In genomic region chr5:90601469-90601868, GRCm38 (mm10) we compare ENCODE assay signal across 10 mouse cellular contexts. TPM values are rescaled to one million over a fixed set of nuclear protein-coding genes. Genes with fewer than 3 reads are reported as not detected.
A peak's percentile ranks its signal among the peaks of the same experiment; 100 is the strongest.
DNase-seq lines count a peak whose midpoint lies in the region; ATAC-seq and TF ChIP-seq lines count a peak whose summit lies in the region.
"Had no signal": no experiment of that assay in that cellular context is flagged by ENCODE, and none has a peak within 500 bp of the region (broad histone marks: within the 10 kb centered on the region; RNA-seq: fewer than 3 reads in every experiment).

No protein-coding gene starts in this region.

- H3K4me2 ChIP-seq in embryonic facial prominence, embryonic 11.5 days (ENCODE audit: low read depth, low read length) = no peak overlapping the region
- no peak overlapping the region for H3K4me2 ChIP-seq in kidney, postnatal 0 days (ENCODE audit: low read length)
- H3K4me2 ChIP-seq in stomach, postnatal 0 days (replicated peaks; ENCODE audit: low read depth) = no peak overlapping the region

- H3K9me3 ChIP-seq in embryonic facial prominence, embryonic 11.5 days (replicated peaks; ENCODE audit: control insufficient read depth, low read length) = no peaks in the 10 kb centered on the region
- no peaks in the 10 kb centered on the region for H3K9me3 ChIP-seq in kidney, postnatal 0 days (replicated peaks; ENCODE audit: low read length)
- H3K9me3 ChIP-seq in stomach, postnatal 0 days (ENCODE audit: control insufficient read depth, low read length) = no peaks in the 10 kb centered on the region

- H3K4me1 ChIP-seq in thymus, adult 2 months (replicated peaks; ENCODE audit: control insufficient read depth, insufficient read depth, low read length) = no peaks in the 10 kb centered on the region
- H3K4me1 ChIP-seq in embryonic facial prominence, embryonic 11.5 days (ENCODE audit: control insufficient read depth, insufficient read depth, low read length) = no peaks in the 10 kb centered on the region
- H3K4me1 ChIP-seq in kidney, postnatal 0 days (replicated peaks; ENCODE audit: insufficient read depth, low read length) = no peaks in the 10 kb centered on the region
- no peaks in the 10 kb centered on the region; the same call in 1 of the 2 replicates for H3K4me1 ChIP-seq in stomach, postnatal 0 days (replicated peaks; ENCODE audit: control insufficient read depth, insufficient read depth)

- H3K9ac ChIP-seq in embryonic facial prominence, embryonic 11.5 days (replicated peaks; ENCODE audit: low read length) = no peak overlapping the region
- H3K9ac ChIP-seq in kidney, postnatal 0 days (ENCODE audit: low read depth, low read length) = no peak overlapping the region
- H3K9ac ChIP-seq in stomach, postnatal 0 days (ENCODE audit: low read length) = no peak overlapping the region

- TF ChIP-seq CTCF in thymus, adult 2 months (IDR thresholded peaks at IDR 0.05; ENCODE audit: borderline replicate concordance, control insufficient read depth, extremely low read depth, insufficient read depth, low read length, poor library complexity) = no peak
- peak; percentile 83 for TF ChIP-seq CTCF in kidney, postnatal 0 days (IDR thresholded peaks at IDR 0.05; ENCODE audit: low read depth)
- peak; percentile 83 for TF ChIP-seq CTCF in stomach, postnatal 0 days (IDR thresholded peaks at IDR 0.05; ENCODE audit: low read depth)

- peak; percentile 20 for DNase-seq in gastrocnemius, adult 18-20 months (ENCODE audit: low spot score)
- no peak for DNase-seq in gastrocnemius, postnatal 36 days
- DNase-seq in thymus, adult 2 months = peak; percentile 30
- DNase-seq in thymus, adult 18-20 months = no peak
- peak; percentile 85 for DNase-seq in embryonic facial prominence, embryonic 11.5 days (ENCODE audit: low spot score)
- DNase-seq in kidney, postnatal 0 days (ENCODE audit: low spot score) = peak; percentile 81
- DNase-seq in lung, postnatal 36 days = peak; percentile 75
- peak; percentile 48 for DNase-seq in stomach, postnatal 0 days (ENCODE audit: low spot score)

- intact Hi-C loops in gastrocnemius, postnatal 36 days (cut with DNase I) = loop anchor here (5.0 kb wide), 1 partner anchor 51 kb away; no protein-coding TSS in a partner anchor

- H3K36me3 ChIP-seq in thymus, adult 2 months (ENCODE audit: control insufficient read depth, insufficient read depth, low read length) = no peaks in the 10 kb centered on the region
- no peaks in the 10 kb centered on the region for H3K36me3 ChIP-seq in embryonic facial prominence, embryonic 11.5 days (replicated peaks; ENCODE audit: control insufficient read depth, insufficient read depth, low read depth, low read length)
- no peaks in the 10 kb centered on the region for H3K36me3 ChIP-seq in kidney, postnatal 0 days (ENCODE audit: insufficient read depth, low read length)
- no peaks in the 10 kb centered on the region for H3K36me3 ChIP-seq in stomach, postnatal 0 days (ENCODE audit: control insufficient read depth, insufficient read depth, low read length)

- no peak for TF ChIP-seq EP300 in stomach, postnatal 0 days (optimal IDR thresholded peaks at IDR 0.05)

- TF ChIP-seq POLR2A in thymus, adult 2 months (IDR thresholded peaks at IDR 0.05; ENCODE audit: control insufficient read depth, extremely low read depth, insufficient read depth, low read length, poor library complexity) = no peak

- H3K4me3 ChIP-seq in thymus, adult 2 months (ENCODE audit: control insufficient read depth, insufficient read depth, low read length) = no peak overlapping the region
- no peak overlapping the region for H3K4me3 ChIP-seq in embryonic facial prominence, embryonic 11.5 days (ENCODE audit: low read depth, low read length)
- H3K4me3 ChIP-seq in kidney, postnatal 0 days (replicated peaks; ENCODE audit: low read depth, low read length) = no peak overlapping the region
- H3K4me3 ChIP-seq in stomach, postnatal 0 days (ENCODE audit: low read depth, low read length) = no peak overlapping the region

- no peaks in the 10 kb centered on the region for H3K27me3 ChIP-seq in thymus, adult 2 months (ENCODE audit: control insufficient read depth, insufficient read depth, low read length)
- no peaks in the 10 kb centered on the region for H3K27me3 ChIP-seq in embryonic facial prominence, embryonic 11.5 days (ENCODE audit: control insufficient read depth, insufficient read depth, low read length)
- H3K27me3 ChIP-seq in kidney, postnatal 0 days (ENCODE audit: insufficient read depth, low read length) = no peaks in the 10 kb centered on the region
- H3K27me3 ChIP-seq in stomach, postnatal 0 days (ENCODE audit: control insufficient read depth, insufficient read depth, low read length) = no peaks in the 10 kb centered on the region

- no peak overlapping the region for H3K27ac ChIP-seq in thymus, adult 2 months (ENCODE audit: control insufficient read depth, insufficient read depth, low read length)
- H3K27ac ChIP-seq in embryonic facial prominence, embryonic 11.5 days (replicated peaks; ENCODE audit: low read depth, low read length) = no peak overlapping the region
- no peak overlapping the region for H3K27ac ChIP-seq in kidney, postnatal 0 days
- no peak overlapping the region for H3K27ac ChIP-seq in stomach, postnatal 0 days (replicated peaks)
- H3K27ac ChIP-seq: macrophage had no signal

- 17% methylated on average over 6 of the region's 6 CpGs for WGBS in thymus, adult 2 months
- WGBS in embryonic facial prominence, embryonic 11.5 days = 21% methylated on average over 6 of the region's 6 CpGs
- WGBS in kidney, postnatal 0 days = 15% methylated on average over 6 of the region's 6 CpGs
- WGBS in stomach, postnatal 0 days = 15% methylated on average over 6 of the region's 6 CpGs

- no peak for ATAC-seq in embryonic facial prominence, embryonic 11.5 days (replicated peaks; ENCODE audit: insufficient number of reproducible peaks, low FRiP score, low TSS enrichment, low read depth)
- no peak; the same call in 1 of the 2 replicates for ATAC-seq in kidney, postnatal 0 days (replicated peaks; ENCODE audit: low FRiP score, low read depth)
- ATAC-seq in stomach, postnatal 0 days (ENCODE audit: low FRiP score, low TSS enrichment) = 0 out of 2 replicates have a peak, but pooled peaks have one; percentile 3

RNA-seq across cellular contexts. Expression of gene Rassf6, which starts 39.0 kb away (rescaled TPM):
- not detected for total RNA-seq in gastrocnemius, adult 18-20 months (2021)
- not detected for total RNA-seq in gastrocnemius, postnatal 36 days (2021)
- polyA plus RNA-seq in thymus, adult 2 months (2012; rRNA removed) = 1.1 and 2.0 TPM in 2 replicates
- 0.29 and 0.61 TPM in 2 replicates for polyA plus RNA-seq in embryonic facial prominence, embryonic 11.5 days (2014; fragmentation: Nextera tagmentation; extraction: Ambion mirVana)
- 27.8 and 31.6 TPM in 2 replicates for polyA plus RNA-seq in kidney, postnatal 0 days (2015; fragmentation: Nextera tagmentation; extraction: Ambion mirVana)
- polyA plus RNA-seq in stomach, postnatal 0 days (2015; fragmentation: Nextera tagmentation; extraction: Ambion mirVana) = 14.5 and 14.9 TPM in 2 replicates
- total RNA-seq: gastrocnemius, postnatal 4 days had no signal
- polyA plus RNA-seq: macrophage had no signal

RNA-seq across cellular contexts. Expression of gene 5830473C10Rik, which starts 40.6 kb away (rescaled TPM):
- not detected for total RNA-seq in gastrocnemius, adult 18-20 months (2021)
- total RNA-seq in gastrocnemius, postnatal 36 days (2021) = not detected
- 0.08 TPM in 1 of 2 replicates, not detected in the other for polyA plus RNA-seq in thymus, adult 2 months (2012; rRNA removed)
- not detected in 2 replicates for polyA plus RNA-seq in embryonic facial prominence, embryonic 11.5 days (2014; fragmentation: Nextera tagmentation; extraction: Ambion mirVana)
- polyA plus RNA-seq in kidney, postnatal 0 days (2015; fragmentation: Nextera tagmentation; extraction: Ambion mirVana) = 0.29 and 0.34 TPM in 2 replicates
- polyA plus RNA-seq in stomach, postnatal 0 days (2015; fragmentation: Nextera tagmentation; extraction: Ambion mirVana) = 0.16 TPM in 1 of 2 replicates, not detected in the other
- polyA plus RNA-seq: macrophage had no signal

Comparison
In these comparisons a context has a peak if more than half of its experiments do, and no peak if none do; other contexts are left out.
1. DNase-seq: peak in gastrocnemius, adult 18-20 months (single experiment), thymus, adult 2 months (single experiment), embryonic facial prominence, embryonic 11.5 days (single experiment), kidney, postnatal 0 days (single experiment), lung, postnatal 36 days (single experiment) and stomach, postnatal 0 days (single experiment); none in gastrocnemius, postnatal 36 days (0 of 2) and thymus, adult 18-20 months (0 of 2).